Mouse (Mus musculus): Measurements from ENCODE around the gene Cd47. TPM values are rescaled to one million over a fixed set of nuclear protein-coding genes. Genes with fewer than 3 reads are reported as not detected.

Cd47 gene
- polyA plus RNA-seq, 1 experiment from 2014 or later = 123 TPM

DNA sequence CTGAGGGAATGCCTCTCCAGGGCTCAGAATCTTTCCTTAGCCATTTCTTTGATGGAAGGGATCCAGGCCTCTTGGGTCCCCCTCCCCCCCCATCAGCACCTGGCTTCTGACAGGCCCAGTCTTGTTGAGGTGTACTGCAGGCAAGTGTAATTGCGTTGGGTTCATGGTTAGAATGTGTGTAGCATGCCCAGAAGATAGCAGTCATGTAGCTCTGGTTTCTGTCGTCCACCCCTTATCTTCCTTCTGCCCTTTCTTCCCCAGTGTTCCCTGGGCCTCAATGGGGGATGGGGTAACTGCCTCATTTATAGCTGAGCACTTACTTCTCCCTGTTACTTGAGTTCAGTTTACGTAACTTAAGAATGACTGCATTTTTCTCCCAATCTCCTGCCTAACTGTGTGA lies 104.7 kb downstream of the Cd47 start:
- WGBS = 63% methylated on average over 3 of the region's 3 CpGs
- no peak for ATAC-seq (ENCODE audit: borderline replicate concordance, extremely low read depth, low FRiP score, low TSS enrichment)
- Histone ChIP-seq H3K9me3 (no peaks in the 10 kb centered on the region), H3K9ac (no peak overlapping the region), H3K4me1 (peaks cover 17% of the 10 kb centered on the region), H3K27ac (peak overlapping the region; percentile 55; the same call in 1 of the 2 replicates), H3K36me3 (0 out of 2 replicates have a peak, but pooled peaks cover 12% of the 10 kb centered on the region), H3K27me3 (no peaks in the 10 kb centered on the region), H3K4me2 (no peak overlapping the region), H3K4me3 (no peak overlapping the region)

DNA sequence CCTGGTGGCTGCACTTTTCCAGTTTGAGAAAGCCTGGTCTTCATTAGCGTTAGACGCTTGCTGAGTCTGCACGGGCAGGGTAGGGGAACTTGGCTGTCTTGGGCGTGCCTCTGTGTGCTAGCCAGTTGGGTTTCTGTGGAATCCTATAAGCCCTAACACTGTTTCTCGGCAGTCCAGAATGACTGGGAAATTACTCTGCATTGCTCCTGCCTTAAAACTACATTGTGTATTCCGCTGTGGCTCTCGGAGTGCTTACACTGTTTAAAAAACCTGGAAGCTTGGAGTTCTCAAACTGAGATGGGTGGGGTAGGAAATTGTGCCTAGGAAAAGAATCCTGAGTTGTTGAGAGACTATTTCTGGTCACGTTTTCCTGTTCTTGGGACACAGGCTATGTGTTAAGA lies 105.3 kb downstream of the Cd47 start:
- Histone ChIP-seq H3K4me2 (no peak overlapping the region), H3K36me3 (0 out of 2 replicates have a peak, but pooled peaks cover 10% of the 10 kb centered on the region), H3K9me3 (no peaks in the 10 kb centered on the region), H3K9ac (no peak overlapping the region), H3K4me1 (peaks cover 17% of the 10 kb centered on the region), H3K27me3 (no peaks in the 10 kb centered on the region), H3K27ac (peak overlapping the region; percentile 55), H3K4me3 (no peak overlapping the region)
- ATAC-seq (ENCODE audit: borderline replicate concordance, extremely low read depth, low FRiP score, low TSS enrichment) = no peak
- 71% methylated on average over 8 of the region's 8 CpGs for WGBS

- Histone ChIP-seq H3K4me2 (no peak overlapping the region), H3K4me1 (peaks cover 17% of the 10 kb centered on the region), H3K27me3 (no peaks in the 10 kb centered on the region), H3K4me3 (no peak overlapping the region), H3K36me3 (0 out of 2 replicates have a peak, but pooled peaks cover 10% of the 10 kb centered on the region), H3K9me3 (no peaks in the 10 kb centered on the region), H3K27ac (peak overlapping the region; percentile 55), H3K9ac (no peak overlapping the region)
- 59% methylated on average over 5 of the region's 5 CpGs for WGBS
- no peak for ATAC-seq (ENCODE audit: borderline replicate concordance, extremely low read depth, low FRiP score, low TSS enrichment)
These were observed 105.7 kb downstream of the Cd47 start for GRCm38 (mm10) chr16:49906066-49906465.

GRCm38 (mm10) chr16:49906940-49907339 lies 106.6 kb downstream of the Cd47 start:
- ATAC-seq (ENCODE audit: borderline replicate concordance, extremely low read depth, low FRiP score, low TSS enrichment) = no peak
- peaks cover 17% of the 10 kb centered on the region for H3K4me1 ChIP-seq
- no peak overlapping the region for H3K4me2 ChIP-seq
- H3K9me3 ChIP-seq = no peaks in the 10 kb centered on the region
- no peak overlapping the region for H3K4me3 ChIP-seq
- no peaks in the 10 kb centered on the region for H3K27me3 ChIP-seq
- no peak overlapping the region for H3K9ac ChIP-seq
- 67% methylated on average over 2 of the region's 2 CpGs for WGBS
- H3K27ac ChIP-seq = no peak overlapping the region
- H3K36me3 ChIP-seq = 0 out of 2 replicates have a peak, but pooled peaks cover 12% of the 10 kb centered on the region

DNA sequence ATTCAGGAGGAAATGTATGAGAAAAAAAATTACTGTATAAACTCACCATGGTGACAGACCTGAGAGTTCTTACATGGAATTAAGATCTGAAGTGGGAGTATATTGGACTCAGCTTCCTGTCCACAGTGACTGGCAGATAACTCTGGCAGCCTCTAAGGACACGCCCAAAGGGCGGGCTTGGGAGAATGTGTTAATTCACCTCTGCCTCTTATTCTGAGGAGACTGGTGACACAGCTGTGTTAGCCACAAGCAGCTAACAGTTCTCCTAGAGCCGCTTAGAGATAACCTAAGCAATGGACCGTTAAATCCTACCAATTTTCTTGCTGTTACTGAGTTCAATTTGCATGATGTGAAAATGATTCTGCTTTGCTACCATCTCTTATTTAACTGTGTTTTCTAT lies 107.0 kb downstream of the Cd47 start:
- Histone ChIP-seq H3K4me1 (peaks cover 17% of the 10 kb centered on the region), H3K36me3 (0 out of 2 replicates have a peak, but pooled peaks cover 12% of the 10 kb centered on the region), H3K9me3 (no peaks in the 10 kb centered on the region), H3K27me3 (no peaks in the 10 kb centered on the region), H3K4me3 (no peak overlapping the region), H3K27ac (no peak overlapping the region), H3K4me2 (no peak overlapping the region), H3K9ac (no peak overlapping the region)
- ATAC-seq (ENCODE audit: borderline replicate concordance, extremely low read depth, low FRiP score, low TSS enrichment) = no peak
- 42% methylated on average over 4 of the region's 4 CpGs for WGBS

DNA sequence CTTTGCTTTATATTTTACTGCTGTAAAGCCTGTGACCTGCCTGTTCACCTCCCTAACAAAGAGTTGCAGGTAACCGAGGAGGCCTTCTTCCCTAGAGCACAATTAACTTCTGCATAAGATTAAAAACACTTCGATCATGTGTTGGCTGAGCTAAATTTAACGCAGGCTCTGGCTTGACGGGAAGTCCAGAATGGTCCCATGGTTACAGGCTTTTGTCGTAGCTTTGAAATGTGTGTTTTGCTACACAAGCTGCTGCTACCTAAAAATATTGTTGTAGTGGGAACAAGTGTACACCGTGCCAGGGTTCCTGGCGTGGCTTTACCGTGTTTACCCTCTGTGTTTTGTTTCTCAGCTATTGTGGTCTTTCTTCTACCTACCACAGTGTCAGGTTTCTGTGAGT lies 109.2 kb downstream of the Cd47 start:
- Histone ChIP-seq H3K4me2 (no peak overlapping the region), H3K9ac (no peak overlapping the region)

GRCm38 (mm10) chr16:49914094-49914493 lies 113.8 kb downstream of the Cd47 start:
- Histone ChIP-seq H3K27ac (no peak overlapping the region), H3K4me3 (no peak overlapping the region), H3K36me3 (0 out of 2 replicates have a peak, but pooled peaks cover 6% of the 10 kb centered on the region), H3K9me3 (no peaks in the 10 kb centered on the region), H3K27me3 (no peaks in the 10 kb centered on the region), H3K4me2 (no peak overlapping the region), H3K4me1 (no peaks in the 10 kb centered on the region), H3K9ac (no peak overlapping the region)
- ATAC-seq (ENCODE audit: borderline replicate concordance, extremely low read depth, low FRiP score, low TSS enrichment) = no peak
- 61% methylated on average over 2 of the region's 2 CpGs for WGBS

More for the DNA sequence above, 109.2 kb downstream of the Cd47 start:
- ATAC-seq (ENCODE audit: borderline replicate concordance, extremely low read depth, low FRiP score, low TSS enrichment) = no peak
- no peaks in the 10 kb centered on the region for H3K9me3 ChIP-seq
- 0 out of 2 replicates have a peak, but pooled peaks cover 9% of the 10 kb centered on the region for H3K36me3 ChIP-seq
- no peak overlapping the region for H3K27ac ChIP-seq
- no peak overlapping the region for H3K4me3 ChIP-seq
- H3K27me3 ChIP-seq = no peaks in the 10 kb centered on the region
- WGBS = 81% methylated on average over 8 of the region's 8 CpGs
- peaks cover 17% of the 10 kb centered on the region for H3K4me1 ChIP-seq

DNA sequence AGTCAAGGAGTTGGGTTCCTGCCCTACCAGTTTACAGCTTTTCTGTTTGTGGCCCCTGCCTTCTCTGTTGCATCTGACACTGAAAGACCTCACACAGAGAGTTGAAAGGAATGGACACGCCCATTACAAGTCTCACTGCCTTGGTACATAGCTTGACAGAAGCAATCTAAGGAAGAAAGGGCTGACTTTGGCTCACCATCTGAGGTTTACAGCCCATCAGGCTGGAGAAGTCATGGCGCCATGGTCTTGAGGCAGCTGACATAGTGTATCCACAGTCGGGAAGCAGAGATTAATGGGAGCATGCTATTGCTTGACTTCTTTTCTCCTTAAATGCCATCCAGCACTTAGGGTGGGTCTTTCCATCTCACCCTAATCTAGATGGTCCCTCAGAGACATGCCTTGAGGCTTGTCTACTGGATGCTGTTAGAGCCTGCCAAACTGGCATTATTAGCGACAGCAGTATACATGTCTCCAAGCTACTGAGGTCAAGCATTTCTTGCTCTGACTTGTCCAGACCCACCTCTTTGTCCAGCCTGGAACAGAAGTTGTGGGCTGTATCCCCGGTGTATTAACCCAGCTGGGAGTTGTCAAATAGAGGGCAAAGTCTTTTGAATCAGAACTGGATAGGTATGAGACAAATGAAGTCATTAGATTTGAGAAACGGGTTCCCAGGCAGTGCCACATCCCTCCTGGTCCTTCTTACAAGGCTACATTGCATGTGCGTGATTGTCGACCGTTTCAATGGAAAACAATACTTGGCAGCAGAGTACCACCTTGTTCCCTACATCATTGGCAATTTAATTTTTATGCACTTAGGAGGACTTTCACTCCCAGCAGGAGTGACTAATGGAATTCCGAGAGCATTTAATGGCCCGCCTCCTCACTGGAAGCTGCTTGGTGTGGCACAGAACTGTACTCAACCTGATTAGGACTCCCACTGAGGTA lies 115.5 kb downstream of the Cd47 start:
- no peak overlapping the region for H3K4me2 ChIP-seq
- no peak for ATAC-seq (ENCODE audit: borderline replicate concordance, extremely low read depth, low FRiP score, low TSS enrichment)
- no peak overlapping the region for H3K27ac ChIP-seq
- 0 out of 2 replicates have a peak, but pooled peaks cover 6% of the 10 kb centered on the region for H3K36me3 ChIP-seq
- H3K27me3 ChIP-seq = no peaks in the 10 kb centered on the region
- 87% methylated on average over 11 of the region's 11 CpGs for WGBS
- H3K9me3 ChIP-seq = no peaks in the 10 kb centered on the region
- no peak overlapping the region for H3K4me3 ChIP-seq
- H3K9ac ChIP-seq = no peak overlapping the region
- no peaks in the 10 kb centered on the region for H3K4me1 ChIP-seq

GRCm38 (mm10) chr16:49920191-49920590 lies 119.9 kb downstream of the Cd47 start:
- H3K27me3 ChIP-seq = no peaks in the 10 kb centered on the region
- H3K4me3 ChIP-seq = no peak overlapping the region
- 0 out of 2 replicates have a peak, but pooled peaks cover 3% of the 10 kb centered on the region for H3K36me3 ChIP-seq
- 86% methylated on average over 10 of the region's 10 CpGs for WGBS
- no peak overlapping the region for H3K27ac ChIP-seq
- ATAC-seq (ENCODE audit: borderline replicate concordance, extremely low read depth, low FRiP score, low TSS enrichment) = no peak
- no peaks in the 10 kb centered on the region for H3K9me3 ChIP-seq
- no peak overlapping the region for H3K9ac ChIP-seq
- H3K4me1 ChIP-seq = 0 out of 2 replicates have a peak, but pooled peaks cover 3% of the 10 kb centered on the region
- no peak overlapping the region for H3K4me2 ChIP-seq

DNA sequence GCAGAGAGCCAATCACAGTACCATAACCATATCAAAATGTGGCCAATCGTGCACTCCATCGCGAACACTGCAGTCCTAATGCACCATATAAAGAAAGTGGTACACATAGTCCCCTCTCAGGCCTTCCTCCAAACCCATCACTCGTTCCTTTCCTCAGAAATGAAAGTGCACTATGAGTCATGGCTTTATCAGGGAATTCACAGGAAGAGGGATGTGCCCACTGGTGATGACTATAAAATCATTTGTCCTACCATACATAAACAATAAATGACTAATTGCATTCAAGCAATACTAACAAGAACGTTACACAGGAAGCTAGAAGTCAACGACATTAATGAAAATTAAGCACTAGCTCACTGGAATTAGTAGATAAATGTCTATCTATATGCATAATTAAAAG lies 121.3 kb downstream of the Cd47 start:
- Histone ChIP-seq H3K9me3 (no peaks in the 10 kb centered on the region), H3K4me3 (no peak overlapping the region), H3K36me3 (no peaks in the 10 kb centered on the region), H3K27me3 (no peaks in the 10 kb centered on the region), H3K4me2 (no peak overlapping the region), H3K9ac (no peak overlapping the region), H3K27ac (no peak overlapping the region), H3K4me1 (0 out of 2 replicates have a peak, but pooled peaks cover 3% of the 10 kb centered on the region)
- ATAC-seq (ENCODE audit: borderline replicate concordance, extremely low read depth, low FRiP score, low TSS enrichment) = no peak
- 69% methylated on average over 6 of the region's 6 CpGs for WGBS

DNA sequence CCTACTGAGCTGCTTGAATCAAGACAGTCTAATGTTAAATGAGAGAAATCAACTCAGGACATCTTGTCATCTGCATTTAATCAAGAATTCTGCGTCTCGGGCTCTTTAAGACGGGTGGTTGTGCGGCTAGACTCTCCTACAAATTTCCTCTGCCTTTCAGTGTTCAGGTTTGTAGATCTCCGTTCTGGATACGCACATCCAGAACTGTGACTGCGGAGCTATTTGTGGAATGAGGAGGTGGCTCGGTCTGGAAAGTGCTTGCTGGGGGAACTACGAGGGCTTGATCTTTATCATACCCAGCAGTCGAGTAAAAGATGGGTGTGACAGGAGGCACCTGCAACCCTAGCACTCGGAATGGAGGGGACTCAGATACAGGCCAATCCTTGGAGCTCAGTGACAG lies 121.8 kb downstream of the Cd47 start:
- WGBS = 63% methylated on average over 11 of the region's 11 CpGs

GRCm38 (mm10) chr16:49923720-49924119 lies 123.4 kb downstream of the Cd47 start:
- no peak overlapping the region for H3K9ac ChIP-seq
- no peak overlapping the region for H3K4me2 ChIP-seq
- H3K9me3 ChIP-seq = no peaks in the 10 kb centered on the region
- H3K36me3 ChIP-seq = no peaks in the 10 kb centered on the region
- 0 out of 2 replicates have a peak, but pooled peaks cover 3% of the 10 kb centered on the region for H3K4me1 ChIP-seq
- ATAC-seq (ENCODE audit: borderline replicate concordance, extremely low read depth, low FRiP score, low TSS enrichment) = no peak
- no peaks in the 10 kb centered on the region for H3K27me3 ChIP-seq
- 65% methylated on average over 9 of the region's 9 CpGs for WGBS
- no peak overlapping the region for H3K27ac ChIP-seq
- H3K4me3 ChIP-seq = no peak overlapping the region

More for the DNA sequence above, 121.8 kb downstream of the Cd47 start:
- Histone ChIP-seq H3K4me2 (no peak overlapping the region), H3K27ac (no peak overlapping the region), H3K9ac (no peak overlapping the region), H3K27me3 (no peaks in the 10 kb centered on the region), H3K9me3 (no peaks in the 10 kb centered on the region), H3K4me3 (no peak overlapping the region), H3K4me1 (0 out of 2 replicates have a peak, but pooled peaks cover 3% of the 10 kb centered on the region), H3K36me3 (no peaks in the 10 kb centered on the region)
- no peak for ATAC-seq (ENCODE audit: borderline replicate concordance, extremely low read depth, low FRiP score, low TSS enrichment)

All from lung, embryonic 15.5 days (tissue).